In the genomic region with DNA sequence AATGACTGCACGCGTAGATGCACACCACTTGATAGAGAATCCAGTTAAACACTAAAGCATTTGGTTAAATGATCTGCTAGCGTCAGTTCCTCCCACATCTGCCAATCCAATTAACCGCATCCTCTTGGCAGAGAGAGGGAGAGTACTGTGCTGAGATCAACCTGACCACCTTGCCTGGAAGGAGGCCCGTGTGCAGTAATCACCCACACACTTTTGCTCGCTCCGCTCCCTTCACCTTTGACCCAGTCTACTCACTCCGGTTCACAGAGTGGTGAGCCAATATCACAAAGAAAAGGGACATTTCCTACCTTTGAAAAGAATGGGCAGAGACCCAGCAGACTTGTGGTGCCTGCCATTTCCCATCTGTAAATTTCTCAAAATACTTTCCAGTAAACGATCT, we compare ENCODE assay signal across 9 mouse cellular contexts.
DNase-seq lines count a peak whose midpoint lies in the region; ATAC-seq lines count a peak whose summit lies in the region.
"Had no signal": no experiment of that assay in that cellular context is flagged by ENCODE, and none has a peak within 500 bp of the region (broad histone marks: within the 10 kb centered on the region; RNA-seq: fewer than 3 reads in every experiment).

No protein-coding gene starts in this region.

- no peak overlapping the region for H3K4me2 ChIP-seq in lung, embryonic 16.5 days (ENCODE audit: low read depth, low read length)

- H3K36me3 ChIP-seq in lung, embryonic 16.5 days (ENCODE audit: control insufficient read depth, insufficient read depth, low read length), result no peaks in the 10 kb centered on the region

- H3K4me3 ChIP-seq in lung, embryonic 16.5 days (ENCODE audit: low read length), result no peak overlapping the region

- peaks cover 4% of the 10 kb centered on the region for H3K4me1 ChIP-seq in lung, embryonic 16.5 days (replicated peaks; ENCODE audit: control insufficient read depth, insufficient read depth, low read length)

- intact Hi-C loops in heart, postnatal 25 days (cut with DNase I), result loop anchor here (5.0 kb wide), 1 partner anchor 47 kb away; no protein-coding TSS in a partner anchor

- 62% methylated on average over 9 of the region's 9 CpGs for WGBS in lung, embryonic 16.5 days

- peak overlapping the region; percentile 90 for H3K27ac ChIP-seq in lung, embryonic 16.5 days (ENCODE audit: low read length)

- peak; percentile 81 for DNase-seq in CD4-positive helper T cell, adult 2 months (ENCODE audit: low read depth, low spot score)
- peak; percentile 62 for DNase-seq in heart, postnatal 25 days (ENCODE audit: low spot score)
- no peak for DNase-seq in frontal cortex, postnatal 10 days (ENCODE audit: low spot score in 2 of 2)
- DNase-seq in testis, postnatal 14 days (ENCODE audit: low spot score), result no peak
- no peak for DNase-seq in ovary, postnatal 14 days (ENCODE audit: low spot score)
- no peak for DNase-seq in cerebellum, adult 9-10 months

- peak; percentile 94 for ATAC-seq in activated CD4-positive, CD25-positive, alpha-beta regulatory T cell, adult 4 months
- peak; percentile 67 for ATAC-seq in lung, embryonic 16.5 days (ENCODE audit: low read depth)
- ATAC-seq: Patski had no signal

- H3K9me3 ChIP-seq in lung, embryonic 16.5 days (ENCODE audit: control insufficient read depth, low read length), result no peaks in the 10 kb centered on the region

- H3K9ac ChIP-seq in lung, embryonic 16.5 days (ENCODE audit: low read length), result no peak overlapping the region

- no peaks in the 10 kb centered on the region for H3K27me3 ChIP-seq in lung, embryonic 16.5 days (ENCODE audit: control insufficient read depth, insufficient read depth, low read depth, low read length)

Comparison
In these comparisons a context has a peak if more than half of its experiments do, and no peak if none do; other contexts are left out.
1. DNase-seq: peak in CD4-positive helper T cell, adult 2 months (single experiment) and heart, postnatal 25 days (single experiment); none in frontal cortex, postnatal 10 days (0 of 2), testis, postnatal 14 days (single experiment), ovary, postnatal 14 days (single experiment) and cerebellum, adult 9-10 months (single experiment).